Mouse (Mus musculus) stomach, embryonic 16.5 days (tissue): ENCODE measurements around the gene Nt5dc1. TPM values are rescaled to one million over a fixed set of nuclear protein-coding genes. Genes with fewer than 3 reads are reported as not detected.

Source experiments
- polyA plus RNA-seq: library from polyadenylated mRNA; unstranded; fragments of >200 nt; fragmentation: Nextera tagmentation; extraction: Ambion mirVana; gene quantifications from 2 replicates; pipeline ENCODE4 v1.2.1, GENCODE M21; 2015

The Nt5dc1 gene
- polyA plus RNA-seq, 1 experiment from 2014 or later = 13.2 TPM

Other genes starting within 250 kb of the Nt5dc1 start
- 20.0 and 21.3 TPM in 2 replicates for gene Dse, start 210.8 kb downstream of the Nt5dc1 start, polyA plus RNA-seq
- gene Tspyl1, start 136.4 kb downstream of the Nt5dc1 start, polyA plus RNA-seq = 57.1 and 57.3 TPM in 2 replicates
- 15.8 and 20.8 TPM in 2 replicates for gene Tspyl4, start 121.1 kb downstream of the Nt5dc1 start, polyA plus RNA-seq
- 0.14 and 0.28 TPM in 2 replicates for gene Col10a1, start 28.6 kb downstream of the Nt5dc1 start, polyA plus RNA-seq
- 17.1 and 17.2 TPM in 2 replicates for gene Frk, start 64.8 kb upstream of the Nt5dc1 start, polyA plus RNA-seq